Mouse (Mus musculus) lung, postnatal 10 days (tissue): ENCODE results near the gene Lhfp.

Experiments used
- DNase-seq: peaks from one replicate; pipeline ENCODE4 v3.0.0; 2021

Lhfp gene

GRCm38 (mm10) chr3:53043206-53043780 lies 2.0 kb downstream of the Lhfp start:
- no peak for DNase-seq

DNA sequence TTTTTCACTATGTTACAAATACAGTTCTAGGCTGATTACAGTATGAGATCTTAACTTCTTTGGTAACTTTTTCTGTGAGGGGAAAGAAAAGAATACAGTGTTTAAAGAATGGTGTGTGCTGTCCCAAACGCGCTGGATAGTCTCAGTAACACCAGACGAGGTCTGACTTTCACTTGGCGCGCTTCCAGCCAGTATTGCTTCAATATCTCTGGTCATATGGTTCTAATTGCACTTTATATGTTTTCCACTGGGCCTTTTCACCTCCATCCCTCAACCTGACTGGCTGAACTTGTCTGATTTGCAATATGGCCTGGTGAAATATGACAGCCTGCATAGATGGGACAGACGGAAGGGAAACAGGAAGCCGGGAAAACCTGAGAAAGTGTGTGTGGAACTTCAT lies 2.9 kb downstream of the Lhfp start:
- peak; percentile 68 for DNase-seq

- no peak for DNase-seq
Observed at GRCm38 (mm10) chr3:53044682-53045299, 3.5 kb downstream of the Lhfp start.

DNA sequence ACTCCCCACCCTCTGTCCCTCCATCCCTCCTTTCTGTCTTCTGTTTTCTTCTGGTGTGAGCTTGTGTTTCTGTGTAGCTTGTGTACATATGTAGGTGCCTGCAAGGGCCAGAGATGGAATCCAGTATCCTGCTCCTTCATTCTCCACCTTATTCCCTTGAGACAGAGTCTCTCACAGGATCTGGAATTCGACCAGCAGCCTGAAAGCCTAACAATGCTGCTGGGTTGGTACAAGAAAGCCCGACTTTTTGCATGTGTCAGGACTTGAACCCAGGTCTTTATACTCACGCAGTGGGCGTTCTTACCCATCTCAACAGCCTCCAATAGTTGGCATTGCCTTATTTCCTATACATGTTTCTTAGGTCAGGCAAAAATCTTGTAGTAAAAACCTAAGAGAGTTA lies 4.4 kb downstream of the Lhfp start:
- DNase-seq: no peak

DNA sequence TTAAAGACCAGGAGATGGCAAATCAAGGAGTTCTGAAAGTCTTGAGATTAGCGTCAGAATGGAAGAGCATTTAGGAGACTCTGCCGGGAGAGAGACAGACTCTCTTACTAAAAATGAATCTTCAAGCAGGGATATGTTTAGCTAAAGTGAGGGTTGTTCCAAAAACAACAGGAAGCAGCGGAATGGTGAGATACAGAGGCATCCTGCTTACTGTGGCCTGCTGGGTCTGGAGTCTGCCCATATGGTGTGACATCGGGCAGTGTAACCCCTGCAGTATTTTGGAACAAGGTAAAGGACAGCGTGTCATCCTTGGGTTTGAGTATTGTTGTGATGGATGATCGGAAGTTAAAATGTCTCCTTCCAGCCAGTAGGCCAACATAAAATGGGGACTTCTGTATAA lies 5.0 kb downstream of the Lhfp start:
- DNase-seq: peak; percentile 40

DNA sequence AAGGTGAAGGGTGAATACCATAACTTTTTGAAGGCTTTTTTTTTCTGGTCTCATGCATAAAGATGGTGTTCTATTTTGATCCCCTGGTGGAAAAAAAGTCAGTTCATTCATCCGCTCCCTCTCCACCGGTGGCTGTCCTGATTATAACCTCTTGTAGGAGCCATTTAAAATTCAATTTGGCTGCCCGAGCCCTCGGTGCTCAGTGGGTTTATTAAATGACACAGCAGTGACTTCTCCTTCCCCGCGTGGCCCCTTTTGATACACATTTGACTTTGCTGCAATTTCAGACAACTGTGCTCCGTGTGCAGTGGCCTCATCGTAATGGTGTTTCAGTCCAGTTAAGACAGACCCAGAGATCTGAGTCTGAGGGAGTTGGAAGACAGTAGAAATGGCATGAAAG lies 11.1 kb downstream of the Lhfp start:
- no peak for DNase-seq

DNA sequence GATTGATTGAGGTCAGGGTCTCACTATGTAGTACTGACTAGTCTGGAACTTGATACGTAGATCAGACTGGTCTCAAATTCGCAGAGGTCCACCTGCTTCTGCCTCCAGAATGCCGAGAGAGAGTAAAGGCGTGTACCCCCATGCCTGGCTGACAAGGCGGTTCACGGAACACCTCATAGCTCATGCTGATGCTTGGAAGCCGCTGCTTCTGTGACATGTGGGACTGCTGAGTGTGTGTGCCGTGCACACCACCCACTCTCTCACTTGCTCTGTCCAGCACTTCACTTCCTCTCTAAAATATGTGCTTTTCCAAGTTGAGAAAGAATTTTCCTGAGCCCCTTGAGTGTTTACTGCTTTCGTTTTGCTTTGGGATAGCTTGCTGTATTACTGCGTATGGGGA lies 15.1 kb downstream of the Lhfp start:
- peak; percentile 19 for DNase-seq

DNA sequence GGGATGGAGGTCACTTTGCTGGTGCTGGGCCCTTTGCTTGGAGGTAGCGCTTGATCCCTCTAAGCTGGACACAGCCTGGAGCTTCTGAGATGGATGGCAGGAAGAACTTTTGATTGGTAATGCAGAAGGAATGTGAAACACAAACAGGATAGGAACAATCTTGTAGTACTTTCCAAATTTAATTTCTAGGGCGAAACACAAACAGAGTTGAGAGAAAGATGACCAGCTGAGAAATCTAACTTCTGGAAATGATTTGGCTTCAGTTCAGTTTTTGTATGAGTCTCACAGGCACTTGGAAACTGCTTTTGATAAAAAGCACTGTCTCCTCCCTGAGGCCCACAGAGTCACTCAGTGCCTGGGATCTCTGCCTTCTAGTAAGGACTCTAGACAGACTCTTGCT lies 18.6 kb downstream of the Lhfp start:
- peak; percentile 38 for DNase-seq

- DNase-seq: peak; percentile 30
Observed at GRCm38 (mm10) chr3:53063423-53064147, 22.3 kb downstream of the Lhfp start.

GRCm38 (mm10) chr3:53065267-53066094 lies 24.2 kb downstream of the Lhfp start:
- no peak for DNase-seq

- DNase-seq: no peak
Observed at GRCm38 (mm10) chr3:53066095-53066372, 24.7 kb downstream of the Lhfp start.

DNA sequence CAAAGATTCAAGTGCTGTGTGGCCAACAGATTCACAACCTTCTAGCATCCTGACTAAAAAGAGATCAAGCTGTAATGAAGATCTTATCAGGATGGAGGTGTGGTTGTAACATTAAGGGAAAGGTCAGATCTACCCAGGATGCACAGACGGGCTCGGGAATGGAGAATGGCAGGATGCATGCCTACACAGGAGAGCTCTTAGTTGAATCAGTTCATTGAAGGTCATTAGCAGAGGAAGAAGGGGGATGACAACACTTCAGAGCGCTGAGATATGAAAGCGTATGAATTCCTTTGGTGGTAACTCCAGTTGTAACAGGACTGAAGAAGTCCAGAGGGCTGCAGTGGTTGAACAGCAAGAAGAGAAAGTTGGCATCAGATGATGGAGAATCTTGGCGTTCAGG lies 27.1 kb downstream of the Lhfp start:
- DNase-seq: no peak

DNA sequence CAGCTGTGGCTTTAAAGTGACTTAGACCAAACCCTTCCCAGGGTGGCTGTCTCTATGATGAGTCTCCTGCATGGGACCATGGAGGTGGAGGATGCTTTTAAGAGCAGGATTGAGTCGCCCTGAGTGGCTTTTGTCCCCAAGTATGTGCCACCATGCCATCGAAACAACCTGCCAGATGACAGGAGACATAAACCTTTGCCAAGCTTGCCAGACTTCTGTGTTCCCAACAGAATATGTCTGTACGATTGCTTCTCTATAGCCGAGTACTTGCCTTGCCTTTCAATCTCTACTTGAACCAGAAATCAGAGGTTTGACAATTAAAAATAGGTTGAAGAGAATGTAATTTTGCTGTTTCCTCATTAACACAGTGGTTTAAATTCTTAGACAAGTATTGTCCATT lies 32.9 kb downstream of the Lhfp start:
- no peak for DNase-seq

DNA sequence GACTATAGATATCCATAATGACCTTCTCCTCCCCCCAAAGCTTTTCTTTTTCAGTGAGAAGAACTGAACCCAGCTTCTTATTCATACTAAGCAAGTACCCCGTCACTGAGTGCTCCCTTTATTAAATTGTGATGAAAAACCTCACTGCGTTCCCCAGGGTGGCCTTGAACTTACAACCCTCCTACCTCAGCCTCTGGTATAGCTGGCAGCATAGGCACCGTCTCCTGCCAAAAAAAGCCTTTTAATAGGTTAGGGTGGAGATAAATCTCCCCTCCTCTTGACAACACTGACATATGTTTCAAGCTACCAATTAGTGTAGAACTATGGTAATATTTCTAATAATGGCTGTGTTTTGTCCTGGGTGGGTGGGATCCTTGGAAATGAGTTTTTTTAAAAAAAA lies 33.4 kb downstream of the Lhfp start:
- no peak for DNase-seq

GRCm38 (mm10) chr3:53080286-53080685 lies 39.0 kb downstream of the Lhfp start:
- DNase-seq: no peak

DNA sequence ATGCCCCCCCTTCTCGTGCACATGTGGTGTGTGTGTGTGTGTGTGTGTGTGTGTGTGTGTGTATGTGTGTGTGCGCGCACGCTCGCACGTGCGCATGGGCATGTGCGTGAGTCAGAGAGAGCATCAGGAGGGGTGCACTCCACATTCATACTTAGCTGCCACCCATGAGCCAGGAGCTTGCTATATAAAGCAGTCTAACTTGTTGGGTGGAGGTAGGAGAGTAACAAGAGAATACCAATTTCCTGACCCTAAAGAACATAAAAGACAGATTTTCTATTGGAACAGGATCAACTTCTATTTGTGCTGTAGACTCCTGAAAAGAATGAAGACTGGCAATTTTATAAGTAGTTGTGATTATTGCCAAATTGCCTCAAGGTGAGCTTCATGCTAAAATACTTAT lies 39.4 kb downstream of the Lhfp start:
- DNase-seq: no peak

DNA sequence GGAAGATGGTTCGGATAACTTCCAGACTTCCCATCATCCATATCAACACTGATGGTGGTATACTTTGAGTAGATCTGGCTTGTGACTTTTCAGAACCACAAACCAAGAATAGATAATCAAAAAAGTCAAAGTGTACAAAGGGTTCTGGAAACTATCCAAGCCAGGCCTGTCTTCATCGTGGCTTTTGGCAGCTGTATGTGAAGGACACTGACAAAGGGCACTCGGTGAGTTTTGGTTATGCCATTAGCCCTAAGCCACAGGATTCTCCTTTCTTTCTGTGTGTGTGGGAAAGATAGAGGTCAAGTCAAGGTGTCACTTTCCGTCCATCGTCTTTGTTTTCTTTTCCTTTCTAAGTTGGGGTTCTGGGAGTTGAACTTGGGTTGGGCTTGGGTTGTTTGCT lies 42.4 kb downstream of the Lhfp start:
- no peak for DNase-seq

DNA sequence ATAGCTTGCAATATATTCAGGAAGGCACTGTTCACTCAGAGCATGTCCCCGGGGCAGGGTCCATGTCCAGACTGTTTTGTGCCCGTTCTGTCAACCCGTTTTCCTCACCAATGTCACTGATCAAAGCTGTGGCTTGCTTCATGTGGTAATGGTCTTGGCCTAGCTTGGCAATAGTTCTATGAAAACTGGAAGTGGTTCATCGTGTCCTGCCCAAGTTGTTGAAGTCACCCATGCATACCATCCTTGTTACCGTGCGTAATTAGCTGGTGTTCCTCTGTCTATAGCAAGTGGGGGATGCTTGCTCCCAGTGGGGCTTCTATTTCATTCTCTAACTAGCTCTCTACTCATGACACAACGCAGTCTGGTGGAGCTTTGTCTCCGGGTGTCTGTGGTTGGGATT lies 43.5 kb downstream of the Lhfp start:
- no peak for DNase-seq

DNA sequence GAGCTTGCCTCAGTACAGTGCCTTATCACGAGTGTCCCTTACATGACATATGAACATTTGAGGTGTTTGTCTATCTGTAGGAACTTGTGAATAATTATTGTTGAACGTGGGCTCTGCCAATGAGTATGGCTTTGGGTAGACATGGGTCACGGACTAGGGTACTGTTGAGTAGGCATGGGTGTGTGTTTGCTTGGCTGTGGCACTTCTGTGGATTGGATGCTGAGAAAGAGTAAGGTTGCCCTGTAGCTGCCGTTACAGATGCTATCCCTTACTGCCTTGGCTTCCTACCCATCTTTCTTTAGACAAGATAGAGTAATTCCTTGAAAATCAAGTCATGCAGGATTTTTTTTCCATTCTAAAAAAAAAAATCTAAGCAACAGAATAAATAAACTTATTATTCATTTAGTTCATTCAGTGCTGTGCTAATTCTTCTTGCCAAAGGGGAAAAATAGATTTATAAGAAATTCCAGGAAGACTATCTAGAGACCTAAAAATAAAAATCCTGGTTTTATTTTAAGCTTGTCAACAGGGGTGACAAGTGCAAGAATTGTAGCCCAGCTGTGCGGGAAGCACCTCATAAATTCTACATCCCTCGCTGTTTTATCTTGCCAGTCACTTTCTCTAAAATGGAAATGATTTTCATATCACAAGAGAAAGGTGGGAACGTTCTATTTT lies 45.3 kb downstream of the Lhfp start:
- DNase-seq: no peak

DNA sequence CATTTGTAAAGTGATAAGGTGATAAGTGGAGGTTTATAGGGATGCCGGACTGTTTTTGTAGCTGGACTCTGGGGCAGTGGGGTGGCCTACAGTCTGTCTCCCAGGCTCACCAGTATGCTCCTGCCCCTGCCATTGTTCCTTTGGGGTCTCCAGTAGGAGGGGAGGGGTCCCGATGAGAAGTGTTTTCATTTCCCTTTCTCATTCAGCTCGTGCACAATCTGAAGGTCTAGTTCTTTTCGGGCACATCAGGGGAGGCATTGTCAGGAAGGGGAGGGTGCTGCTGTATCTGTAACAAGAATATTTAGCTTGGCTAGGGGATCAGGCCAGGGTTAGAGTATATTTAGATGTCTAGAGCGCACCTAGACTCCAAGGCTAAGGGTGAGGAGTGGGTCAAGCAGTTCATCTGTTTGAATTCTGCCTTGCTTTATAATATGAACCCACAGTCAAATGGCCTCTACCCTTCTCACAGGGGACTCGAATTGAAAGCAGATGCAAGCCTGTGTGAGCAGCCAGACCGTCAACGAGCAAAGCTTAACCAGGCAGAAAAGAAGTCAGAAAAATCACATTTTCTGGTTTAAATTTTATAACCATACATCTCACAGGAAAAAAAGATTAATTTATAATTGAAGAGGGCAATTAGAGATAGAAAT lies 46.0 kb downstream of the Lhfp start:
- DNase-seq: no peak

GRCm38 (mm10) chr3:53089921-53090320 lies 48.6 kb downstream of the Lhfp start:
- DNase-seq: no peak

- no peak for DNase-seq
Observed at GRCm38 (mm10) chr3:53100210-53100609, 58.9 kb downstream of the Lhfp start.

DNA sequence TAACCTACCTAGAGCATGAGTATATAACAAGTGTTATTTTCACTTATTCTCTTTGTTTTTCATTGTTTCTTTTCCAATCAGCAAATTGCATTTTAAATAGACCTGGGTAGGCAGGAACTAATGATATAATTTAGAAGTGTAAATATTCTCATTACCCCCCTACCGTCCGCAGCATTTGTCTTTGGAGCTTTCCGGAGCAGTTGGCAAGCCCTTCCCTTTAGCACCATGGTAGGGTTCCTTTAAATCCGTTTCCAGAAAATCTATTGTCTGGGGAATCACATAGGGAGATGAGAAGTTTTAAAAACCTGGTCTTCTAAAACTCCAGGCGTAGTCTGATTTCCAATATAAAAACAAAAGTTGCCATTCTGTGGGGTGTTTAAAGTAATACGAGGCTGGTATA lies 59.5 kb downstream of the Lhfp start:
- no peak for DNase-seq
